Mouse (Mus musculus) limb, embryonic 10.5 days (tissue): ENCODE data around the gene Zfp507. TPM values are rescaled to one million over a fixed set of nuclear protein-coding genes. Genes with fewer than 3 reads are reported as not detected.

Experiments
- DNase-seq: peaks from one replicate; pipeline ENCODE4 v3.0.0-alpha.2; 2017; ENCODE audit warnings: low spot score
- H3K27ac ChIP-seq: fragments of 300-500 bp; sonication (generic); 2 replicates; pipeline ENCODE4 v1.5.1; 2016; ENCODE audit warnings: mild to moderate bottlenecking
- H3K27me3 ChIP-seq: fragments of 300-500 bp; sonication (generic); 2 replicates; pipeline ENCODE4 v1.6.1; 2016; ENCODE audit warnings: low read depth, mild to moderate bottlenecking; ENCODE audit not compliant: poor library complexity, severe bottlenecking
- H3K36me3 ChIP-seq: fragments of 300-500 bp; sonication (generic); 2 replicates; pipeline ENCODE4 v1.6.1; 2016; ENCODE audit warnings: mild to moderate bottlenecking, moderate library complexity
- H3K4me1 ChIP-seq: fragments of 300-500 bp; sonication (generic); 2 replicates; pipeline ENCODE4 v1.6.1; 2016
- H3K4me3 ChIP-seq: fragments of 300-500 bp; sonication (generic); 2 replicates; pipeline ENCODE4 v1.5.1; 2016; ENCODE audit warnings: mild to moderate bottlenecking, moderate library complexity
- H3K9me3 ChIP-seq: fragments of 300-500 bp; sonication (generic); replicated peaks from 2 replicates; pipeline ENCODE4 v1.6.1; 2016; ENCODE audit warnings: mild to moderate bottlenecking
- WGBS: fragments of 180-500 bp; shearing (Covaris S2); methylation state at CpG from one replicate; pipeline ENCODE4 v1.1.7; 2016; 5-methylcytosine and 5-hydroxymethylcytosine counted together
- polyA plus RNA-seq: library from polyadenylated mRNA; unstranded; fragments of >200 nt; fragmentation: Nextera tagmentation; extraction: Ambion mirVana; gene quantifications from 2 replicates; pipeline ENCODE4 v1.2.1, GENCODE M21; 2016

The Zfp507 gene
- 22.2 and 23.4 TPM in 2 replicates for polyA plus RNA-seq

GRCm38 (mm10) chr7:35802906-35803595 is at the start of gene Zfp507:
Gene Zfp507, minus strand, starts transcription at chr7:35803003.
- 19% methylated on average over 26 of the region's 26 CpGs for WGBS
- Histone ChIP-seq H3K36me3 (peaks cover 33% of the 10 kb centered on the region), H3K27me3 (no peaks in the 10 kb centered on the region), H3K4me3 (peak within 1 kb of the TSS; percentile 97), H3K9me3 (no peaks in the 10 kb centered on the region), H3K27ac (peak within 1 kb of the TSS; percentile 98), H3K4me1 (peaks cover 11% of the 10 kb centered on the region)
- peak; percentile 98 for DNase-seq

- WGBS: 72% methylated on average over 5 of the region's 5 CpGs
These were observed 47.6 kb upstream of the Zfp507 start for GRCm38 (mm10) chr7:35850426-35850825.

GRCm38 (mm10) chr7:35848526-35848925 is 45.7 kb upstream of the Zfp507 start:
- H3K27ac ChIP-seq: no peak overlapping the region

More at GRCm38 (mm10) chr7:35850426-35850825, 47.6 kb upstream of the Zfp507 start:
- Histone ChIP-seq H3K9me3 (no peaks in the 10 kb centered on the region), H3K27ac (no peak overlapping the region), H3K27me3 (peaks cover 27% of the 10 kb centered on the region; the same call in 1 of the 2 replicates), H3K36me3 (no peaks in the 10 kb centered on the region), H3K4me1 (peaks cover 20% of the 10 kb centered on the region), H3K4me3 (no peak overlapping the region)
- no peak for DNase-seq

GRCm38 (mm10) chr7:35840504-35840903 is 37.7 kb upstream of the Zfp507 start:
- Histone ChIP-seq H3K36me3 (no peaks in the 10 kb centered on the region), H3K4me1 (no peaks in the 10 kb centered on the region), H3K9me3 (no peaks in the 10 kb centered on the region), H3K27ac (no peak overlapping the region), H3K27me3 (no peaks in the 10 kb centered on the region), H3K4me3 (no peak overlapping the region)
- WGBS: 83% methylated on average over 4 of the region's 4 CpGs
- DNase-seq: no peak

More at GRCm38 (mm10) chr7:35848526-35848925, 45.7 kb upstream of the Zfp507 start:
- 15% methylated on average over 14 of the region's 14 CpGs for WGBS
- H3K27me3 ChIP-seq: peaks cover 27% of the 10 kb centered on the region; the same call in 1 of the 2 replicates
- H3K4me1 ChIP-seq: peaks cover 20% of the 10 kb centered on the region
- peak overlapping the region; percentile 19 for H3K4me3 ChIP-seq
- peak; percentile 48 for DNase-seq
- H3K9me3 ChIP-seq: no peaks in the 10 kb centered on the region
- no peaks in the 10 kb centered on the region for H3K36me3 ChIP-seq

- H3K4me1 ChIP-seq: no peaks in the 10 kb centered on the region
- no peak for DNase-seq
- no peaks in the 10 kb centered on the region for H3K9me3 ChIP-seq
- WGBS: 81% methylated on average over 19 of the region's 19 CpGs
- H3K36me3 ChIP-seq: no peaks in the 10 kb centered on the region
- H3K27me3 ChIP-seq: no peaks in the 10 kb centered on the region
- no peak overlapping the region for H3K4me3 ChIP-seq
- H3K27ac ChIP-seq: no peak overlapping the region
These were observed 34.0 kb upstream of the Zfp507 start for GRCm38 (mm10) chr7:35836851-35837250.

- no peaks in the 10 kb centered on the region for H3K36me3 ChIP-seq
- H3K27me3 ChIP-seq: no peaks in the 10 kb centered on the region
- no peaks in the 10 kb centered on the region for H3K4me1 ChIP-seq
- H3K27ac ChIP-seq: no peak overlapping the region
- H3K4me3 ChIP-seq: no peak overlapping the region
- DNase-seq: no peak
- 83% methylated on average over 3 of the region's 3 CpGs for WGBS
- no peaks in the 10 kb centered on the region for H3K9me3 ChIP-seq
These were observed 33.6 kb upstream of the Zfp507 start for GRCm38 (mm10) chr7:35836415-35836814.

- Histone ChIP-seq H3K4me3 (no peak overlapping the region), H3K27me3 (no peaks in the 10 kb centered on the region), H3K27ac (no peak overlapping the region), H3K36me3 (no peaks in the 10 kb centered on the region), H3K4me1 (no peaks in the 10 kb centered on the region), H3K9me3 (no peaks in the 10 kb centered on the region)
- DNase-seq: no peak
- WGBS: 88% methylated on average over 7 of the region's 7 CpGs
These were observed 27.3 kb upstream of the Zfp507 start for GRCm38 (mm10) chr7:35830119-35830518.

- Histone ChIP-seq H3K4me3 (no peak overlapping the region), H3K27me3 (no peaks in the 10 kb centered on the region), H3K27ac (no peak overlapping the region), H3K4me1 (peaks cover 3% of the 10 kb centered on the region; the same call in 1 of the 2 replicates), H3K36me3 (no peaks in the 10 kb centered on the region), H3K9me3 (no peaks in the 10 kb centered on the region)
- no peak for DNase-seq
- WGBS: 89% methylated on average over 12 of the region's 12 CpGs
These were observed 21.1 kb upstream of the Zfp507 start for GRCm38 (mm10) chr7:35823906-35824305.

- Histone ChIP-seq H3K9me3 (no peaks in the 10 kb centered on the region), H3K4me1 (peaks cover 3% of the 10 kb centered on the region; the same call in 1 of the 2 replicates), H3K4me3 (no peak overlapping the region), H3K27me3 (no peaks in the 10 kb centered on the region), H3K27ac (no peak overlapping the region), H3K36me3 (no peaks in the 10 kb centered on the region)
- 88% methylated on average over 17 of the region's 17 CpGs for WGBS
- DNase-seq: no peak
These were observed 19.5 kb upstream of the Zfp507 start for GRCm38 (mm10) chr7:35822320-35822719.

- peaks cover 3% of the 10 kb centered on the region; the same call in 1 of the 2 replicates for H3K4me1 ChIP-seq
- 88% methylated on average over 5 of the region's 5 CpGs for WGBS
- H3K4me3 ChIP-seq: no peak overlapping the region
- DNase-seq: no peak
- no peaks in the 10 kb centered on the region for H3K27me3 ChIP-seq
- no peaks in the 10 kb centered on the region for H3K36me3 ChIP-seq
- no peaks in the 10 kb centered on the region for H3K9me3 ChIP-seq
- no peak overlapping the region for H3K27ac ChIP-seq
These were observed 18.6 kb upstream of the Zfp507 start for GRCm38 (mm10) chr7:35821357-35821756.

- 82% methylated on average over 4 of the region's 4 CpGs for WGBS
- Histone ChIP-seq H3K27ac (no peak overlapping the region), H3K27me3 (no peaks in the 10 kb centered on the region), H3K36me3 (no peaks in the 10 kb centered on the region), H3K4me1 (peaks cover 3% of the 10 kb centered on the region; the same call in 1 of the 2 replicates), H3K4me3 (no peak overlapping the region), H3K9me3 (no peaks in the 10 kb centered on the region)
- no peak for DNase-seq
These were observed 16.7 kb upstream of the Zfp507 start for GRCm38 (mm10) chr7:35819486-35819885.

GRCm38 (mm10) chr7:35814759-35815551 is 12.2 kb upstream of the Zfp507 start:
- Histone ChIP-seq H3K4me3 (no peak overlapping the region), H3K27ac (no peak overlapping the region), H3K27me3 (no peaks in the 10 kb centered on the region), H3K9me3 (no peaks in the 10 kb centered on the region), H3K4me1 (peaks cover 3% of the 10 kb centered on the region; the same call in 1 of the 2 replicates), H3K36me3 (no peaks in the 10 kb centered on the region)
- whole genome bisulfite sequencing: 78% methylated on average over 12 of the region's 12 CpGs
- no peak for DNase-seq

GRCm38 (mm10) chr7:35813306-35813705 is 10.5 kb upstream of the Zfp507 start:
- Histone ChIP-seq H3K9me3 (no peaks in the 10 kb centered on the region), H3K27ac (no peak overlapping the region)
- 85% methylated on average over 11 of the region's 11 CpGs for WGBS

More at GRCm38 (mm10) chr7:35813306-35813705, 10.5 kb upstream of the Zfp507 start:
- Histone ChIP-seq H3K27me3 (no peaks in the 10 kb centered on the region), H3K36me3 (no peaks in the 10 kb centered on the region), H3K4me1 (no peaks in the 10 kb centered on the region), H3K4me3 (no peak overlapping the region)
- DNase-seq: no peak
